Mouse (Mus musculus) kidney, adult 10 weeks (tissue): ENCODE data around the gene Nbdy. TPM values are rescaled to one million over a fixed set of nuclear protein-coding genes. Genes with fewer than 3 reads are reported as not detected.

Experiments used
- polyA plus RNA-seq: library from polyadenylated mRNA; stranded (reverse); fragments of 350-450 nt; fragmentation: Illumina TruSeq; extraction: RNeasy Lipid Tissue Mini Kit (QIAGEN cat#74804); gene quantifications from one replicate; pipeline ENCODE4 v1.2.3, GENCODE M21; 2014; ENCODE audit warnings: low read depth, low replicate concordance

Gene Nbdy
- 51.7 TPM for polyA plus RNA-seq

GRCm38 (mm10) chrX:153723110-153723916 is at the start of gene Nbdy:
Gene Nbdy, plus strand, starts transcription at chrX:153723590.

GRCm38 (mm10) chrX:153695782-153696395 is 27.5 kb upstream of the Nbdy start, which contains the start of gene Kctd12b:
Gene Kctd12b, minus strand, starts transcription at chrX:153696391.

Other genes starting within 250 kb of the Nbdy start
- gene Ubqln2, start 225.4 kb upstream of the Nbdy start, polyA plus RNA-seq = 34.5 TPM
- gene Cypt3, start 165.0 kb upstream of the Nbdy start, polyA plus RNA-seq = not detected
- 28.5 TPM for gene Kctd12b, start 27.2 kb upstream of the Nbdy start, polyA plus RNA-seq
- 2.1 TPM for gene Spin2c, start 108.6 kb downstream of the Nbdy start, polyA plus RNA-seq